Mouse (Mus musculus) urinary bladder, postnatal 14 days (tissue): Measurements from ENCODE around the gene Rsbn1l.

Source experiments
- DNase-seq: peaks from one replicate; pipeline ENCODE4 v3.0.0; 2021; ENCODE audit warnings: low spot score

Rsbn1l gene

DNA sequence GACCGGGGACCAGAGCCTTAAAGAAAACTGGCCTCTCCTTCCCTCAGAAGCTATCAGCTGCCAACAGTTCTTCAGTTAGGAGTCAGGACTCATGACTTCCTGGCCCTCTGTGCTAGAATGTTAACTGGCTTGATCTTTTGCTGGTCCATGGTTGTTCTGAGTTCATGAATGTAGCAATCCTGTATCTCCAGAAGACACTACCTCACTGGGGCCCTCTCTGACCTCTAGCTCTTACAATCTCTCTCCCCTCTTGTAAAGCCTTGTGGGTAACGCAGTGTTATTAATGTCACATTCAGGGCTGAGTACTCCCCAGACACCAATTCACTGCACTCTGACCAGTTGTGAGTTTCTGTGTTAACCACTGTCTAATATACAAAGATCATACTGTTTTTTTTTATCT, 51.6 kb downstream of the Rsbn1l start:
- DNase-seq = no peak

DNA sequence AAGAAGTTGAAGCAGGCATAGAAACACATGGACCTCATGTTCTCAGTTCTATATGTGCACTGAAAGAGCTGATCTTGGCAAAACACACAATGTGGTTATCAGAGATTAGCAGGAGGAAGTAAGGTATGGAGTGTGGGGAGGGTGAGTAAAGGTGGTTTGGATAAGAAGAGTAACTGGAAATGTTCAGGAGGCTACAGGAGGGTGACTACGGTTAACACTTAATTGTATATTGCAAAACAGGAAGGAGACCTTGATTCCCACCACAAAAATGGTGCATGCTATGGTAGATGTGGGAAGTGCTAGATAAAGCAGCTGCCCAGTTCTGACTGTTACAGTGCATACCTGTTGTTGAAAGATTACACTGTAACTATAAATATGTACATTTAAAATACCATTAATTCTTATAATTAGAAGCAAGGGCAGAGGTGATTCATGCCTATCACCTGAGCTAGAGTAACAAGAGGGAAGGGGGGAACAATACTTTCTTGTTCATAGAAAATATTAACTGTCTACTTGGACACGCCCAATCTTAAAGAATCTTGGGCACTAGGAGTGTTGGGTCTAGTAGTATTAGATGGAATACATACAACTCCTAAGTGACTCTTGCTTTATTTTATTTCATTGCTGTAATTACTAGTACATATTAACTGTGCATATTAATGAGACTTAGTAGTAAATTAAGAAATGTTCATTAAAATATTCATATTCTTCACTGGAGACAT, 58.6 kb downstream of the Rsbn1l start:
- DNase-seq = no peak

DNA sequence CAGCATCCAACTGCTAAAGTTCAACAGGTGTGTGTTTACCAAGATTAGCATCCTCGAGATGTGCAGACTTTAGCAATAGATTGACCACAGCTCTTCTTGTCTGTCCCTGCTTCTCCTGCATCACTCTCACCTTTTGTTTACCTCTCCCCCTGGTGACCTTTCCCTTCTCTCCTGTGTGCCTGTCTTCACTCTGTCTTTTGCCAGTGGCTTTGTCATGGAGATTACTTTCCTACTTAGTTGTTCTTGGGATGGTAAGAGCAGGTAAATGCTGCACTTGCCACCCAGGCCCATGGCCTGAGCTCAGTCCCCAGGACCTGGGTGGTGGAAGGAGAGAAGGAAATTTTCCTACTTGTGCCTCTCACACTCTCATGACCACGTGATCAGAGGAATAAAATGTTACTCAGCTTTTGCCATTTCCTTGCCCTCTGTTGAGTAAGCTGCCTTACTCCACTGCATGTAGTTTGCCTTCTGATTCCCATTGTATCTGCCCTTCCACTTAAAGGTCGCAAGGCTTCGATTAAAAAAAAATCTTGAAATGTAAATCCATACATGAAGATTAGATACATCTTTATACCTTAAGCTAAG, 72.1 kb downstream of the Rsbn1l start:
- DNase-seq = no peak

DNA sequence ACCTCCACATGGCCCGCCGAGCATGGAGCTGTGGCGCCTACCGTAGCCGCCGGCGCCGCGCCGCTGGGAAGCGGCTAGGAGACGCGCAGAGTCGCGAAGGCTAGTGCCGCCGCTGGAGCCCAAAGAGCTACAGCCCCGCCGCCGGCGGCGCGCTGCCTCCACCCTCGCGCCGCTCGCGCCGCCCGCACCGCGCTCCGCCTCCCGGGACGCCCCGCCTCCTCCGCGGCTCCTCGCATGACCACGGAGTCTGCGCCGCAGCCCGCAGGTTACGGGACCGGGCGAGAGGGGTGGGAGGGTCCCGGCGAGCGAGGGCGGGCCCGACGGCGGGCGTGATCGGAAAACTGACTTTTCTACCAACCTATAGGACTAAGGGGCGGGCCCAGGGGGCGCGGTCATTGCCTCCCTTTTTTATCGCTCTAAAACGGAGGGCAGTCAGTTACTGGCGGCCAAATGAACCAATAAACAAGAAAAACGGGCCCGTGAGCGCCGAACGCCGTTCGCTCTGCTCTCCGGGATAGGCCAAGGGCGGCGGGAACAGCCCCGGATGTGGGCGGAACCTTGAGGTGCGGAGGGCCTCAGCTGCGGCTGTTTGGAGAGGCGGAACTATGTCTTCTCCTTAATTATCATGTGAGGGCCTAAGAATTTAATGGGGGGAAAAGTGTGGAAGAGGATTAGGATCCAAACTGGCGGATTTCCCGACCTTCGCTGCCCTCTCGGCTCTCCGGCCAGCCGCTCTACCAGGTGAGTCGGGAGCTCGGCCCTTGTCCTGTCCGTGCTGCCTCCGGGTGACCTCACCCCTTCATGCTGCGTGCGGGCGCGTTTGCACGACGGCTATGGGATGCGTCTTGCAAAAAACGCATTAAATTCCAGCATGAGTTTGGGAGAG, 74.0 kb downstream of the Rsbn1l start, which contains the start of the genes Phtf2 and Tmem60:
Gene Phtf2, minus strand, starts transcription at position 210 of the 886 bp plus-strand sequence.
Gene Tmem60, plus strand, starts transcription at position 277 of the 886 bp plus-strand sequence.
- peak; percentile 99 for DNase-seq

DNA sequence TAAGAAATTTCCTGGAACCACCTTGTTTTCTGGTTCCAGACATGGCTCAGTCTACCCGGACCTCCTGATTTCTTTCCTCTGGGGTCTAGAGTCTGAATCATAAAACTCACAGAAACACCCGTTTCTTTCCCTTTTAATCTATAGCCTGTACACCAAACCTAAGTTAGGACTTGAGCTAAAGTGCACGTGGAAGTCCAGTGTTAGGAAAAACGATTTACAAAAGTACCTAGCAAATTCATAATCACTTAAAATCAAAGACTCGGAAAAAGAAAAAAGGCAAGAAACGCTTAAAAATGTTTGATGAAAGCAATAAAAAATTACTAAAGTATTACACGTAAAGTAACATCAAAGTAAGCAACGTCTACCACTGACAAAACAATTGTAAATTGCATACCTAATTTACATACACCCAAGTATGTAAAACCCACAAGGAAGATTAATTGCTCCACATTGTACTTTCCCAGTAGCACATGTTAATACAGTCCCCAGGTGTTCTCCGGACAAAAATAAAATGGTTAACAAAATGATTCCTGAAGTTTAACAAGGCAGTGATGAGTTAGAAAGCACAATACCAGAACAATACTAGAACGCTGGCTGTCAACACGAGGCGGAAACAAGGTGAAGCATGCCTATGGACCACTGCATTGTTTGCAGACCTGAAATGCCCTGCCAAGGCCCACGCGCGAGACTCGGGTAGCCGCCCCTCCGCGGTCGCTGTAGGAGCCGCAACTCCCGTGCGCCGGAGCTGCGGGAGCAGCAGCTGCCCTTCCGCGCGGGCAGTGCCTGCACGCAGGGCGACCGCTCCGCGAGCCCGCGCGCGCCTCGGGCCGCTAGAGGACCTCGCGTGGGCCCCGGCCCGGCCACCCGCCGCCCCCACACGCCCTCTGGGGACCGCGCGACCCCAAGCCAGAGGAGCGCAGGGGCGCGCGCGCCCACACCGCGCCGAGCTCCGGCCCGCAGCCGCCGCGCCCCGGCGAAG, 75.1 kb downstream of the Rsbn1l start:
- peak; percentile 46 for DNase-seq

DNA sequence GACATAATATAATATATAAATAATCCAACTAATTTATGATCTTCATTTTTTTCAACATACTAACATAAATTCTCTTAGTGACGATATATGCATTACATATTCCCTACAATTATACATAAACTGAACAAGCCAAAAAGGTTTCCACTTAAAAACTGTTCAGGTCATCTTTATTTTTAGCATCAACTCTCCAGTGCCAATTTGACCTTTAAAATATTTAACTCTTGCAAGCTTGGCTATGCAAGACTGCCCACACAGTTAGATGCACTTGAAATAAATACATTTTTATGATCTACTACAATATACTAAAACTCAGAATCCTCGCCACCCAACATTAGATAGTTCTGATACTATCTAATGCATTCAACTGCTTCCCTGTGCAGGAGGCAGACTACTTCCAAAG, 75.8 kb downstream of the Rsbn1l start:
- no peak for DNase-seq

DNA sequence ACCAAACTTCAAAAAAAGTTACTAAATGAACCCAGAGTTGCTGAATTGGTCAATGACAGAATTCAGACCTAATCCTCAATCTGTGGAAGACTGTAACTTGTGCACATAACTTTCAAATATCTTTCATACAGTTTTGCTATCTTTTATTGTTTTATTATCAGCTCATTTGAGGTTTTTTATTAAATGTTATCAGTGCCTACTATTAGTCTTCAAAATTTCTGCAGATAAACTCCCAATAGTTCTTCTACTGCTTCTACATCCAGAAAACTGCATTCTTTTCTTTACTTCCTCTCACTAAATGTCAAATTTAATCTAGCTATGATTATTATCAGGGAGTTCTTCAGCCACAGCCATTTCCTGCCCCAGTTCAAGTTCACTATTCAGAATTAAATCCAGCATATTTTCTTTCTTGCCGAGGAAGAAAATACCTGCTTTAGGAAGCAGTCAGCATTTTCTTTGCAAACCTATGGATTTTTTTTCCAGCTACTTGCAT, 79.2 kb downstream of the Rsbn1l start:
- DNase-seq = no peak

DNA sequence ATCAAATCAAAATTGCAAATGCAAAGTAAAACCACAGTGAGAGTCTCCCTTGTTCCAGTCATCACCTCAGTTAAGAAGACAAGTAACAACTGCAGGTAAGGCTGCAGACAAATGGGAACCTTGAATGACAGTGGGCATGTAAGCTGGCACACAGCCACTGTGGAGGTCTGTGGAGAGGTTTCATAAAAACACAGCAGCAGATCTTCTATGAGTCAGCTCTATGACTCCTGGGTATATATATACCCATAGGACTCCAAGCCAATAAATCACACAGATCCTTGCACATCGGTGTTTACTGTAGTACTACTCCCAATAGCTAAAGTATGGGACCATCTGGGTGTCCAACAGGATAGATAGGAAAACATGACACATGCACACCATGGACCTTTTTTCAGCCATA, 83.1 kb downstream of the Rsbn1l start:
- DNase-seq = no peak

DNA sequence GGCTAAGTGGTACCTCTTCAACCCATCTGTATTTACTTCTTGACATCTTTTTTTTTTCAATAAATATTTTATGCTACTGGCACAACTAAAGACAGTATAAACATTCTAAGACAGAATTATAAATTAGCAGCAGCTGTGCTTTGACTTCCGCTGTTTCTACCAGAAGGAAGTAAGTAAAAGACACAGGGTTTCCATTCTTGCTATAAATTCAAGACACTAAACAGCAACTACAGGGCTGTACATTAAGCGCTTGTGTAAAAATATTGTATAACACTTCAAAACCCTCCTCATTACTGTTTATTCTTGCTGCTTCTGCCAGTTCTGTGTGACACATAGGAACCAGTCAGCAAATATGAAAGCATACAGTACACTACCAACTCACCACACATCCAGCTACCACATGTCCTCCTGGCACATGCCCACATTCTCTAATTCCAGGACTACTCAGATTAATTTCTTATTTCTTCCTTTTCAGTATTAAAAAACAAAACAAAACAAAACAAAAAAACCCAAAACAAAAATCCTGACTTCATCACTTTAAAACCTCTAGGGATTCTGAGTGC, 90.9 kb downstream of the Rsbn1l start:
- no peak for DNase-seq

DNA sequence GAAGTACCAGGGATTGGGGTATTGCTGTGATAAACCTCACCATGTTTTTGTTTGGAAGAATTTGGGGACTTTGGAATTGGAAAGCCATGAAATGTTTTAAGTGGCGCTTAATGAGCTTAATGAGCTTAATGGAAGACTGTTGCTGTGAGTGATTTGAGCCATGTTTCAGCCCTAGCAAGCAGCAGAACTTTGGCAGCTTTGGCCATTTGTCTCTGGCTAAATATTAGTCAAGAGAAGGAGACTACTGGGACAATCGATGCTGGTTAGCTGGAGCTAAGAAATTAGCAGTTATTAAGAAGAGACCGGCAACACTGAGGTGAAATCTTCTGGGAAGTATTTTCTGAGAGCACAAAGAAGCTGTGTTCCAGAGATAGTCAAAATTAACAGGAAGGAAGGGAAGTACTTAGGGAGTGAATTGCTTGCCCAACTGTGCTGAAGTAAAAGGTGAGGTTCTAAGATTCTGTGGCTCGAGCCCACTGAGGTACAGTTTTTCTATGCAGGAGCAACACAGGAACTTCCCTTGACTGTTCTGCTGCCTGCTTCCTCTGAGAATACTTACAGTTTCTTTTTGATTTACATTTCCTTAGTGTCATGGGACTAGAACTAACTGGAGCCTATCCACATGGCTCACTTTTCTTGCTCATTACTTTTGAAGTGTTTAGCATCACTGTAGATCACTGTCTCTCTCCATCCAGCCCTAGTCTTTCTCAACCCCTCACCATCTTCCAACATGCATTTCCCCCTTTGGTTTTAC, 91.8 kb downstream of the Rsbn1l start:
- DNase-seq = no peak

DNA sequence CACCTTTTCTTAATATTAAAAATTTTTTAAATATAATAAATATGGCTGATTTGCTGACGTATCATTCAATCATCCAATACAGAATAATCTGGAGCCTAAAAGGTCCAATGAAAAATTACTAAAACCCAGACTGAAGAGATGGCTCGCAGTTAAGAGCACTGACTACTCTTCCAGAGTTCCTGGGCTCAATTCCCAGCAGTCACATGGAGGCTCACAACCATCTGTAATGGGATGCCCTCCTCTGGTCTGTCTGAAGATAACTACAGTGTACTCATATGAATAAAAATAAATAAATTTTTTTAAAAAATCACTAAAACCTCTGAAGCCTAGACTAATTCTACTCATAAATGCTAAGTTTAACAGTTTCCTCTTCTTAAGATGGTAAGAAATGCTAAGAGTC, 94.3 kb downstream of the Rsbn1l start:
- no peak for DNase-seq

DNA sequence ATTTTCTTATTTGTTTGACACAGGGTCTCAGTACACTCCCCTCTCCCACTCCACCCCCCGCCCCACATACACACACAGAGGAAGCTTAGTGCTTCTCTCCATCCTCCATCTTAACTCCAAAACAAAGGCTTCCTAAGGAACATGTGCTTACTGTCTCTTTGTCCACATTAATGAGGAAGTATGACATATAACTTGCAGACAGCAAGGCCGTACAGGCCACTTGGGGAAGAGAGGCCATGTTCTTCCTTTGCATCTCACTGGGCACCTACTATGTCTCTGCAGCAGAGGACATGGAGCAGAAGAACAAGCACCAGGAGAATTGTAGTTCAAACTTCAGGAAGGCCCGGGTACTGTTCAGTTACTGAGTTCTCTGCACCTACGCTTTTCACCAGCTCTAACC, 95.6 kb downstream of the Rsbn1l start:
- DNase-seq = no peak

DNA sequence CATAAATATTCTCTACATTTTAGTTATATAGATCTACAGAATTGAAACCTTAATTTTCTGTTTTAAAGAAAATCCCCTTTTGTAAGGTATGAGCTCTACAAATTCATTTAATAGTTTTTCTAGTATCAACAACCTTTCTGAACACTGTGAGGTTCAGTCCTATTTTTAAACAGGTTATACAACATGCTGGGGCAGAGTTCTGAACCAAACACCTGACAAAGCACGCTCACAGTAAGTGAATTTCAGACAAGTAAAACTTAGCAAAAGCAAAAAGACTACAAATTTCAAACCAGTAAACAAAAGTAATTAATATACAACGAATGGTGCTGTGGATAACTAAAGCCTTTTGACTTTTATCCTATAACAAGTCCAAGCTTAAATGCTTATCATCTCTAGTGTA, 97.8 kb downstream of the Rsbn1l start:
- DNase-seq = no peak

DNA sequence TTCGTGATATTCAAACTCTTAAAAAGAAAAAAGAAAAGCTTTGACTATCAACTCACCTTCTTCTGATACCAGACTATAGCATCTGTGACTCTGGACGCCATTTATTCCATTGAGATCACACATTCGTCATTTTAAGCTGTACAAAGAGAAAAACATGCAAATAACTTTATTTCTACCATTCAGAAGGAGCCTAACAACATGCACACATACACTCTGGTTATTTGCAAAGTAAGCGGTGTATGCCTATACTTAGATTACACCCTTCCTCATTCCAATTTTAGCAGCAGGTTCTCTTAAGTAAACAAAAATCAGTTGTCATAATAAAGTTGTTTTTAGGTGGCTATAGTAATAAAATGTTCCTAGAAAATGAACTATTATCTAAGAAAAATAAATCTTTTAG, 101.1 kb downstream of the Rsbn1l start:
- DNase-seq = no peak

DNA sequence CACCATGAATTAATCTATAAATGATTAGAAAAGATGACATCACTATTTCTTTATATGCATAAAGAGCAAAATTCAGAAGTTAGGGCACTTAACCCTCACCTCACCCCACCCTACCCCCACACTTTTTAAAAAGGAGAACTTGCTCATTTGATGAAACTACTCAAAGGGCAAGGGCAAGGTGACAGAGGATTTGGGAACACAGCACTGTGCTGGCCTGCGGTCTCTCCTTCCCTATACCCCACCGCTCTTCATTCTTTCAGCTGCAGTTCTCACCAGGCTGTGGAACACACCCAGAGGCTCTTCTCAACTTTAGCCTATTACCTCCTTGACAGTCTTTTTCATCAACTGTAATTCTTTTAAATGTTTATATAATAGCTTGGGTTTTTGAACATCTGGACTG, 109.2 kb downstream of the Rsbn1l start:
- DNase-seq = no peak

DNA sequence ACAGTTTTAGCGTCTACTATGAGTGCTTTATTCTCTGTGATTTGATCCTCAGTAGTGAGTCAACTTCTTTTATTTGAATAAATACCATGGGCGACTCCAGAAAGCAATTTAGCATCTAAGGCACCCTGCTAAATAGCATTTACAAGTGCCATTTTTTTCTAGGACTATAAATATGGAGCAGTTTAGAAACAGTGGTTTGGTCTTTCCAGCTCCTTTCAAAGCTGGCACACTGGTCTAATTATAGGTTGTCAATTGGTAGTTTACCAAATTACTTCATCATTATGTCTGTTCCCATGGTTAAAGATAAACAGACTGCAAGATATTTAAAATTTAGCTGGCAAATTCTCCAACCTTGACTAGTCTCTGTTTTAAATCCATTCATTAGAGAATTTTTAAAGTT, 112.4 kb downstream of the Rsbn1l start:
- DNase-seq = no peak

DNA sequence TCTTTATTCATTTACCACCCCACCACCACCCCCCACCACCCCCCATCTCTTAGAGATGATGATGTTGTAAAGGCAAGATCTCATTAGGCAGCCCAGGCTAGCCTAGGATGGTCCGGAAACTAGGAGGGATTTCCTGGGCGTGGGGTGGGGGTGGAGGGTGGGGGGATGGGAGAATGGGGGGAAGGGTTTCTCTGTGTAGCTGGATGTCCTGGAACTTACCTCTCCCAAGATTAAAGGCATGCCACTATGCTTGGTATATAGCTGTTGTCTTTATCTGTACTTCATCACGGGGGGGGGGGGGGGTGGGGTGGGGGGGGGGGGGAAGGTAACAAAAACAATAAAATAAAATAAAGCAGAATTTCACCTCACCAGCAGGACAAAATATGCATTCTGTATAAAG, 112.8 kb downstream of the Rsbn1l start:
- no peak for DNase-seq
